Mouse (Mus musculus) limb, embryonic 11.5 days (tissue): ENCODE measurements at regions not wholly inside any gene's neighbourhood (a gene's known extent, or its start where the extent isn't known, plus 50 kb on each side); places are given as distances from the start of the nearest gene placed in this dataset.

Experiments
- ATAC-seq: fragments of 200-750 bp; cut with Nextera tagmentation; 2 replicates; pipeline ENCODE4 v1.8.0; 2017; ENCODE audit warnings: low read depth; ENCODE audit not compliant: insufficient number of reproducible peaks, low FRiP score, low TSS enrichment
- DNase-seq: peaks from one replicate; pipeline ENCODE4 v3.0.0-alpha.2; 2015; ENCODE audit warnings: low spot score
- H3K27ac ChIP-seq: fragments of 300-500 bp; sonication (generic); replicated peaks from 2 replicates; pipeline ENCODE4 v1.5.1; 2014; ENCODE audit warnings: low read depth, mild to moderate bottlenecking, low read length
- H3K27me3 ChIP-seq: fragments of 300-500 bp; sonication (generic); 2 replicates; pipeline ENCODE4 v1.6.1; 2014; ENCODE audit warnings: mild to moderate bottlenecking, low read length, mixed read lengths; ENCODE audit not compliant: control insufficient read depth, insufficient read depth
- H3K36me3 ChIP-seq: fragments of 300-500 bp; sonication (generic); 2 replicates; pipeline ENCODE4 v1.6.1; 2014; ENCODE audit warnings: mild to moderate bottlenecking, low read length, moderate library complexity, mixed read lengths; ENCODE audit not compliant: control insufficient read depth, insufficient read depth
- H3K4me1 ChIP-seq: fragments of 300-500 bp; sonication (generic); 2 replicates; pipeline ENCODE4 v1.6.1; 2014; ENCODE audit warnings: low read length, mixed read lengths; ENCODE audit not compliant: control insufficient read depth, insufficient read depth
- H3K4me2 ChIP-seq: fragments of 300-500 bp; sonication (generic); 2 replicates; pipeline ENCODE4 v1.6.1; 2014; ENCODE audit warnings: low read depth, mild to moderate bottlenecking, moderate library complexity; ENCODE audit not compliant: severe bottlenecking
- H3K4me3 ChIP-seq: fragments of 300-500 bp; sonication (generic); 2 replicates; pipeline ENCODE4 v1.5.1; 2014; ENCODE audit warnings: low read depth, low read length
- H3K9ac ChIP-seq: fragments of 300-500 bp; sonication (generic); 2 replicates; pipeline ENCODE4 v1.6.1; 2014; ENCODE audit warnings: mild to moderate bottlenecking, low read length
- H3K9me3 ChIP-seq: fragments of 300-500 bp; sonication (generic); 2 replicates; pipeline ENCODE4 v1.6.1; 2016; ENCODE audit warnings: low read length; ENCODE audit not compliant: control insufficient read depth
- WGBS: fragments of 180-500 bp; shearing (Covaris S2); extraction: QIAGEN DNeasy Blood & Tissue Kit; methylation state at CpG from one replicate; pipeline ENCODE4 v1.1.7; 2014; 5-methylcytosine and 5-hydroxymethylcytosine counted together

DNA sequence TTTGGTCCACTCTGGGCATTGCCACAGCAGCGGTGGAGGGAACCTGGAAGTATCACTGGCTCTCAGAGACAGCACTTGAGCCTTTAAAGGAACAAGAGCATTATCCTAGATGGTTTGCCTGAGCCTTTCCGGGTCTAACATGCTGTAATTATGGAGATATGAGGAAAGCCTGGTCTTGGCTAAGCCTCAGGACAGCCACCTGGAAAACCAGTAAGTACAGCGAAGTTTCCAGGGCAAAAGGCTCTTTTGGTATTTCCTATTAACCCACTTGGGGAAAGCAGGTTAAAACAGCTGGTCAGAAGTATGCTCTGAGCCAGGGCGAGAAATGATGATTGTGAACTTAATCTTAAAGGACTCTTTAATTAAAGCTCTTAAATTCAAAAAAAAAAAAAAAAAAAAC, 777.5 kb downstream of the Slc4a3 start:
- H3K27me3 ChIP-seq: no peaks in the 10 kb centered on the region
- H3K9ac ChIP-seq: no peak overlapping the region
- H3K4me1 ChIP-seq: peaks cover 6% of the 10 kb centered on the region; the same call in 1 of the 2 replicates
- ATAC-seq: no peak
- WGBS: 50% methylated on average over 4 of the region's 4 CpGs
- H3K9me3 ChIP-seq: no peaks in the 10 kb centered on the region; the same call in 1 of the 2 replicates
- H3K36me3 ChIP-seq: no peaks in the 10 kb centered on the region
- DNase-seq: peak; percentile 22
- no peak overlapping the region for H3K27ac ChIP-seq
- H3K4me2 ChIP-seq: no peak overlapping the region
- no peak overlapping the region for H3K4me3 ChIP-seq

DNA sequence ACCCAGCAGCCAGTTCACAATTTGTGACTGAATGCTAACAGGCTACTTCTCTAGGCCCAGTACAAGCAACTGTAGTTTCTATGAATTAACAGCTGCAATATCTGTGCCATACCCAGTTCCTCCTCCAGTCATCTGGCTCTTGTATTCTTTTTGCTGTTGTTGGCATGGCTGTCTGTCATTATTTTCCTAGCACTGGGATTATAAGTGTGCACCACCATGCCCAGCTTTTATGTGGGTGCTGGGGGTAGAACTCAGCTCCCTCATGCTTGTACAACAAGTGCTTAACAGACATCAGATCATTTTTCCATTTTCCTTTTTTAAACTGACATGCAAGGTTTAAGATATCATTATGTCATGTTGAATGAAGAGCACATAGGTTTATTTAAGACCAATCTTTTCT, 789.9 kb downstream of the Slc4a3 start:
- Histone ChIP-seq H3K9ac (no peak overlapping the region), H3K4me3 (no peak overlapping the region), H3K27ac (no peak overlapping the region), H3K9me3 (no peaks in the 10 kb centered on the region), H3K36me3 (no peaks in the 10 kb centered on the region), H3K4me1 (no peaks in the 10 kb centered on the region), H3K27me3 (no peaks in the 10 kb centered on the region), H3K4me2 (no peak overlapping the region)
- ATAC-seq (no peak), DNase-seq (no peak)

DNA sequence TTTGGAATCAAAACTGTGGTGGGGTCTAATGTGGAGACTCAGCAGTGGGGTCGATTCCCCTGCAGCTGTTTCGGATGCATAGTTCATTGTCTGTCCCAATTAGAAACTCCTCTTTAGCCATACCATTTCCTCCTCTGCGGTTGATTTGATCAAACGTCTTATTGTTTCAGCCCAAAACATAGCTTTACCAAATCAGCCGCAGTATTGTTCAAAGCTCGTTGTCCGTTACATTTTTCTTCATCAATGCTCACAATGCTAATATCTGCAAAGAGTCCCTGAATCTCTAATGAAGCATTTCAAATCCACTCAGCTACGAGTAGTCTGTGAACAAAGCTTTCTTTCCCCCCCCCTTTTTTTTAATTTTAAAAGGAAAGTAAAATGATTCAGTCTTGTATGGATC, 816.0 kb downstream of the Slc4a3 start:
- WGBS: 85% methylated on average over 8 of the region's 8 CpGs
- ATAC-seq: no peak
- Histone ChIP-seq H3K4me2 (no peak overlapping the region), H3K9me3 (no peaks in the 10 kb centered on the region), H3K4me1 (no peaks in the 10 kb centered on the region), H3K36me3 (no peaks in the 10 kb centered on the region), H3K27me3 (no peaks in the 10 kb centered on the region), H3K9ac (no peak overlapping the region), H3K4me3 (no peak overlapping the region), H3K27ac (no peak overlapping the region)
- no peak for DNase-seq

- DNase-seq (no peak), ATAC-seq (no peak)
- H3K36me3 ChIP-seq: no peaks in the 10 kb centered on the region
- no peaks in the 10 kb centered on the region for H3K4me1 ChIP-seq
- H3K27ac ChIP-seq: no peak overlapping the region
- no peak overlapping the region for H3K9ac ChIP-seq
- no peak overlapping the region for H3K4me2 ChIP-seq
- WGBS: 81% methylated on average over 2 of the region's 2 CpGs
- no peaks in the 10 kb centered on the region for H3K27me3 ChIP-seq
- H3K9me3 ChIP-seq: no peaks in the 10 kb centered on the region
- no peak overlapping the region for H3K4me3 ChIP-seq
These were observed 827.9 kb downstream of the Slc4a3 start for GRCm38 (mm10) chr1:76373931-76374330.

- DNase-seq (no peak), ATAC-seq (no peak)
- 89% methylated on average over 3 of the region's 3 CpGs for WGBS
- H3K27ac ChIP-seq: no peak overlapping the region
- no peak overlapping the region for H3K4me2 ChIP-seq
- H3K27me3 ChIP-seq: no peaks in the 10 kb centered on the region
- no peaks in the 10 kb centered on the region for H3K9me3 ChIP-seq
- H3K36me3 ChIP-seq: no peaks in the 10 kb centered on the region
- no peak overlapping the region for H3K4me3 ChIP-seq
- H3K9ac ChIP-seq: no peak overlapping the region
- H3K4me1 ChIP-seq: no peaks in the 10 kb centered on the region
These were observed 832.1 kb downstream of the Slc4a3 start for GRCm38 (mm10) chr1:76378154-76378553.

DNA sequence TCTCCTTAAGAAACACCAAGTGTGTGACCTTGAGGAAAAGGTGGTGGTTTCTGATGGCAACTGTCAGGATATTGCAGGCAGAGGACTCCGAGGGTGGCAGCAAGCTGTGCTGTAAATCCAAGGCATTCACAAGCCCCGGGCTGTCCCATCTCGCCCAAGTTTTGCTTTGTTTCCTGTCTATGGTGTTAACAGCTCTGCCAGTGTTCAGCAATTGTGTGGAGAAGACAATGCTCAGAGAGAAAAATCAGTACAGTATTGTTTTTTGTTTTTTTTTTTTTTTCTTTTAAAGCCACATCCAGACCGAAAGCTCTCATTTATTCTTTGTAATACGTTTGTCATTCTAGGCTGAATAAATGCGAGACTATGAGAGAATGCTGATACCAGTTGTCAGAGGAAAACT, 846.5 kb downstream of the Slc4a3 start:
- Histone ChIP-seq H3K36me3 (no peaks in the 10 kb centered on the region), H3K9me3 (no peaks in the 10 kb centered on the region), H3K27ac (no peak overlapping the region), H3K4me1 (no peaks in the 10 kb centered on the region), H3K4me3 (no peak overlapping the region), H3K9ac (no peak overlapping the region), H3K27me3 (no peaks in the 10 kb centered on the region), H3K4me2 (no peak overlapping the region)
- DNase-seq (no peak), ATAC-seq (no peak)
- WGBS: 74% methylated on average over 6 of the region's 6 CpGs

DNA sequence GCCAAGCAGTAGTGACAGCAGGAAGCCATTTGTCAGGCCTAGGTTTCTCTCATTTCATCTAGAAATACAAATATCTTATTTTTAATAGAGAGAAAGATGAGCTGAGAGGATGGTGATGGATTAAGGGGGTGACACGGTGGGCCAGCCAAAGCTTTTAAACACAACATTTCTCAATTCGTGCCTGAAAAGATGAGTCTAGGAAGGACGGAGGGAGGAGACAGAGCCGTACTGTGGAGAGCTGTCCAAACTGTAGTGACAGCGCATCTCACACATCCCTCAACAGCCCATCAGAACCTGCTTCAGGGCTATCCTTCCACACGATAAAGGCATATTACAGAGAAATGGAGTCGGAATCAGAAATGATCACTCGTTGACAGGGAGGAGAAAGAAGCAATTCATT, 848.0 kb downstream of the Slc4a3 start:
- Histone ChIP-seq H3K27ac (no peak overlapping the region), H3K9me3 (no peaks in the 10 kb centered on the region), H3K27me3 (no peaks in the 10 kb centered on the region), H3K4me3 (no peak overlapping the region), H3K36me3 (no peaks in the 10 kb centered on the region), H3K9ac (no peak overlapping the region), H3K4me1 (no peaks in the 10 kb centered on the region), H3K4me2 (no peak overlapping the region)
- 84% methylated on average over 8 of the region's 8 CpGs for WGBS
- DNase-seq (no peak), ATAC-seq (no peak)

- WGBS: 83% methylated on average over 2 of the region's 2 CpGs
- H3K4me2 ChIP-seq: no peak overlapping the region
- H3K4me3 ChIP-seq: no peak overlapping the region
- no peak overlapping the region for H3K27ac ChIP-seq
- H3K4me1 ChIP-seq: no peaks in the 10 kb centered on the region
- DNase-seq (no peak), ATAC-seq (no peak)
- H3K9me3 ChIP-seq: no peaks in the 10 kb centered on the region
- H3K36me3 ChIP-seq: no peaks in the 10 kb centered on the region
- H3K9ac ChIP-seq: no peak overlapping the region
- no peaks in the 10 kb centered on the region for H3K27me3 ChIP-seq
These were observed 856.8 kb downstream of the Slc4a3 start for GRCm38 (mm10) chr1:76402854-76403253.

GRCm38 (mm10) chr1:76404003-76404402, 857.9 kb downstream of the Slc4a3 start:
- Histone ChIP-seq H3K9me3 (no peaks in the 10 kb centered on the region), H3K27me3 (no peaks in the 10 kb centered on the region), H3K4me1 (no peaks in the 10 kb centered on the region), H3K27ac (no peak overlapping the region), H3K9ac (no peak overlapping the region), H3K4me3 (no peak overlapping the region), H3K36me3 (no peaks in the 10 kb centered on the region), H3K4me2 (no peak overlapping the region)
- DNase-seq: no peak
- 74% methylated on average over 4 of the region's 4 CpGs for WGBS
- no peak for ATAC-seq
